Mouse (Mus musculus): ENCODE data around the gene Arhgap45. TPM values are rescaled to one million over a fixed set of nuclear protein-coding genes. Genes with fewer than 3 reads are reported as not detected.

Arhgap45 gene
- polyA plus RNA-seq, 1 experiment from 2014 or later, result 11.3 TPM

- peaks cover 9% of the 10 kb centered on the region; the same call in 1 of the 2 replicates for H3K9me3 ChIP-seq
- H3K4me1 ChIP-seq, result peaks cover 53% of the 10 kb centered on the region
- H3K27me3 ChIP-seq (replicated peaks; ENCODE audit: low read depth, poor library complexity, severe bottlenecking), result peaks cover 36% of the 10 kb centered on the region
- peak within 1 kb of the TSS; percentile 69 for H3K4me3 ChIP-seq
- H3K27ac ChIP-seq (replicated peaks), result peak within 1 kb of the TSS; percentile 90
- peaks cover 32% of the 10 kb centered on the region for H3K36me3 ChIP-seq (replicated peaks)
- WGBS, result under 1% methylated on average over 59 of the region's 59 CpGs
- peak; percentile 87 for DNase-seq (ENCODE audit: low spot score)
Measured at GRCm38 (mm10) chr10:79988506-79989271, 27.8 kb upstream of the Arhgap45 start, which contains the start of gene Cnn2. Gene Cnn2, plus strand, starts transcription at chr10:79988584.

DNA sequence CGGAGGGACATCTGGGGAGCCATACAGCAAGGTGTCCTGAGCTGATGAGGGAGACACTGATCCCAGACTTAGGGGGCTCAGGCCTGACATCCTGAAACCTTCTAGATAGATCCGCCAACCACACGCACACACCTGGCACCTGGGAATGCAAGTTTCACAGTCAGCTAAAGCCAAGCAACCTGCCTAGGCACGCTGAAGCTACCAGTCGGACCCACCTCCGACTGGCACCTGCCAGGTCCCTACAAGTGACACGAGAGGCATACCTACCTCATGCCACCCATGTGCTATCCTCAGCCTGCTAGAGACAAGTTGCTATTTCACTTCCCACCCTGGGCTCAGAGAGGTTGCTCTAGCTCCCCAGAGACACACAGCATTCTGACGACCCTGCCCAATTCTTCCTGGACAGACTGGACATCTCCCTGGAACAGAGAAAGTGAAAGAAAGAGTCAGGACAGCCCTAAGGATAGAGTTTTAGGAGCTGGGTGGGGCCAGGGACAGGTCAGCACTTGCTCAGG lies 27.1 kb upstream of the Arhgap45 start:
- peaks cover 39% of the 10 kb centered on the region for H3K36me3 ChIP-seq (replicated peaks)
- DNase-seq (ENCODE audit: low spot score), result no peak
- H3K27ac ChIP-seq (replicated peaks), result peak overlapping the region; percentile 90
- H3K4me3 ChIP-seq, result peak overlapping the region; percentile 69
- peaks cover 53% of the 10 kb centered on the region for H3K4me1 ChIP-seq
- H3K27me3 ChIP-seq (replicated peaks; ENCODE audit: low read depth, poor library complexity, severe bottlenecking), result peaks cover 36% of the 10 kb centered on the region
- H3K9me3 ChIP-seq, result peaks cover 9% of the 10 kb centered on the region; the same call in 1 of the 2 replicates
- 28% methylated on average over 8 of the region's 8 CpGs for WGBS

DNA sequence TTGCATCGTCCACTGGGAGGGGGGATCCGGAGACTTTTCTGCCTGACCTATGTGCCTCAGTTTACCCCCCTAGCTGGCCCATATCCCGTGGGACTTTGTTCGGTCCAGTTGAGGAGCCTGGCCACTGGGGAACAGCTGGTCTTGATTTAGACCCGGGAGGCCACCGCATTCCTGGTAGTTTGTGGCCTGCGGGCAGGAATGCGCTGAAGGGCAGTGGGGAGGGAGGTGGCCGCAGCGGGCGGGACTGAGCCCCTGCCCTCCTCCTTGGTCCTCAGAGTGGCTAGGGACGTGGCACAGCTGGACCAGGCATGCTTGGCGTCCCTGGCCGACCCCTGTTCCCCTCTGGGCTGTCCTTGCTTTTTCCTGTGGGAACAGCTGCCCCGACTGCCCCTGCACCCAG lies 26.6 kb upstream of the Arhgap45 start:
- Histone ChIP-seq H3K36me3 (replicated peaks) (peaks cover 44% of the 10 kb centered on the region), H3K9me3 (peaks cover 9% of the 10 kb centered on the region; the same call in 1 of the 2 replicates), H3K4me1 (peaks cover 53% of the 10 kb centered on the region), H3K4me3 (peak overlapping the region; percentile 69), H3K27ac (replicated peaks) (peak overlapping the region; percentile 90), H3K27me3 (replicated peaks; ENCODE audit: low read depth, poor library complexity, severe bottlenecking) (peaks cover 36% of the 10 kb centered on the region)
- DNase-seq (ENCODE audit: low spot score), result peak; percentile 82
- 6% methylated on average over 15 of the region's 15 CpGs for WGBS

GRCm38 (mm10) chr10:79991099-79991498 lies 25.4 kb upstream of the Arhgap45 start:
- Histone ChIP-seq H3K9me3 (peaks cover 9% of the 10 kb centered on the region; the same call in 1 of the 2 replicates), H3K36me3 (replicated peaks) (peaks cover 52% of the 10 kb centered on the region), H3K4me3 (peak overlapping the region; percentile 69; the same call in 1 of the 2 replicates), H3K27me3 (replicated peaks; ENCODE audit: low read depth, poor library complexity, severe bottlenecking) (peaks cover 36% of the 10 kb centered on the region), H3K27ac (replicated peaks) (no peak overlapping the region), H3K4me1 (peaks cover 50% of the 10 kb centered on the region)
- 69% methylated on average over 12 of the region's 12 CpGs for WGBS
- no peak for DNase-seq (ENCODE audit: low spot score)

- Histone ChIP-seq H3K9me3 (peaks cover 9% of the 10 kb centered on the region; the same call in 1 of the 2 replicates), H3K4me3 (0 out of 2 replicates have a peak overlapping the region, but pooled peaks have one; percentile 69), H3K4me1 (peaks cover 49% of the 10 kb centered on the region), H3K27ac (replicated peaks) (no peak overlapping the region), H3K27me3 (replicated peaks; ENCODE audit: low read depth, poor library complexity, severe bottlenecking) (peaks cover 36% of the 10 kb centered on the region), H3K36me3 (replicated peaks) (peaks cover 52% of the 10 kb centered on the region)
- no peak for DNase-seq (ENCODE audit: low spot score)
- WGBS, result 87% methylated on average over 6 of the region's 6 CpGs
Measured at GRCm38 (mm10) chr10:79991548-79991947, 24.9 kb upstream of the Arhgap45 start.

- Histone ChIP-seq H3K27ac (replicated peaks) (no peak overlapping the region), H3K4me3 (no peak overlapping the region), H3K9me3 (peaks cover 9% of the 10 kb centered on the region; the same call in 1 of the 2 replicates), H3K27me3 (replicated peaks; ENCODE audit: low read depth, poor library complexity, severe bottlenecking) (peaks cover 31% of the 10 kb centered on the region), H3K4me1 (peaks cover 40% of the 10 kb centered on the region), H3K36me3 (replicated peaks) (peaks cover 52% of the 10 kb centered on the region)
- DNase-seq (ENCODE audit: low spot score), result no peak
- WGBS, result 93% methylated on average over 16 of the region's 16 CpGs
Measured at GRCm38 (mm10) chr10:79994397-79995115, 21.9 kb upstream of the Arhgap45 start.

- Histone ChIP-seq H3K9me3 (peaks cover 9% of the 10 kb centered on the region; the same call in 1 of the 2 replicates), H3K36me3 (replicated peaks) (peaks cover 51% of the 10 kb centered on the region), H3K27ac (replicated peaks) (no peak overlapping the region; the same call in 1 of the 2 replicates), H3K27me3 (replicated peaks; ENCODE audit: low read depth, poor library complexity, severe bottlenecking) (peaks cover 35% of the 10 kb centered on the region), H3K4me3 (peak overlapping the region; percentile 68; the same call in 1 of the 2 replicates), H3K4me1 (peaks cover 33% of the 10 kb centered on the region)
- WGBS, result 87% methylated on average over 1 of the region's 1 CpGs
- DNase-seq (ENCODE audit: low spot score), result no peak
Measured at GRCm38 (mm10) chr10:79995636-79996035, 20.8 kb upstream of the Arhgap45 start.

GRCm38 (mm10) chr10:79996272-79997033 lies 20.0 kb upstream of the Arhgap45 start, which contains the start of gene Abca7:
Gene Abca7, plus strand, starts transcription at chr10:79996494.
- Histone ChIP-seq H3K36me3 (replicated peaks) (peaks cover 42% of the 10 kb centered on the region), H3K4me1 (peaks cover 28% of the 10 kb centered on the region), H3K4me3 (peak within 1 kb of the TSS; percentile 68), H3K27ac (replicated peaks) (peak within 1 kb of the TSS; percentile 82), H3K9me3 (peaks cover 4% of the 10 kb centered on the region; the same call in 1 of the 2 replicates), H3K27me3 (replicated peaks; ENCODE audit: low read depth, poor library complexity, severe bottlenecking) (peaks cover 42% of the 10 kb centered on the region)
- DNase-seq (ENCODE audit: low spot score), result peak; percentile 97
- under 1% methylated on average over 34 of the region's 34 CpGs for WGBS

- peaks cover 50% of the 10 kb centered on the region for H3K27me3 ChIP-seq (replicated peaks; ENCODE audit: low read depth, poor library complexity, severe bottlenecking)
- peaks cover 35% of the 10 kb centered on the region for H3K36me3 ChIP-seq (replicated peaks)
- peaks cover 32% of the 10 kb centered on the region for H3K4me1 ChIP-seq
- H3K9me3 ChIP-seq, result no peaks in the 10 kb centered on the region
- DNase-seq (ENCODE audit: low spot score), result peak; percentile 92
- H3K27ac ChIP-seq (replicated peaks), result peak overlapping the region; percentile 82
- H3K4me3 ChIP-seq, result peak overlapping the region; percentile 68
- WGBS, result under 1% methylated on average over 35 of the region's 35 CpGs
Measured at GRCm38 (mm10) chr10:79997034-79997760, 19.3 kb upstream of the Arhgap45 start.

GRCm38 (mm10) chr10:79997819-79998218 lies 18.6 kb upstream of the Arhgap45 start:
- 7% methylated on average over 15 of the region's 15 CpGs for WGBS
- H3K36me3 ChIP-seq (replicated peaks), result peaks cover 29% of the 10 kb centered on the region
- H3K9me3 ChIP-seq, result no peaks in the 10 kb centered on the region
- H3K27me3 ChIP-seq (replicated peaks; ENCODE audit: low read depth, poor library complexity, severe bottlenecking), result peaks cover 56% of the 10 kb centered on the region
- peak overlapping the region; percentile 82 for H3K27ac ChIP-seq (replicated peaks)
- peak overlapping the region; percentile 68 for H3K4me3 ChIP-seq
- DNase-seq (ENCODE audit: low spot score), result no peak
- H3K4me1 ChIP-seq, result peaks cover 39% of the 10 kb centered on the region

DNA sequence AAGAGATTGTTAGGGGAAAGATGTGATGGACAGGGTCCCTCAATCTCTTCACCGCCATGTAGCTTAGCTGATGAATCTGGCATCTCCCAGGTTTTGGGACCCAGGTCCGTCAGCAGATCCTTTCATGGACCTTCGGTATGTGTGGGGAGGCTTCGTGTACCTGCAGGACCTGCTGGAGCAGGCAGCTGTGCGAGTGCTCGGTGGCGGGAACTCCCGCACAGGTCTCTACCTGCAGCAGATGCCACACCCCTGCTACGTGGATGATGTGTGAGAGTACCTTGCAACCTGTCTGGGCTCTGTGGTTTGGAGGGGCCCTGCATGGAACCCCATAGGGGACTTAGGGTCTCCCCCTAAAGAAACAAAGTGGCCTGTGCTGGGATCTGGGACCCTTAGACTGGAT lies 14.5 kb upstream of the Arhgap45 start:
- no peak for DNase-seq (ENCODE audit: low spot score)
- Histone ChIP-seq H3K4me1 (peaks cover 45% of the 10 kb centered on the region), H3K36me3 (replicated peaks) (no peaks in the 10 kb centered on the region), H3K27ac (replicated peaks) (no peak overlapping the region), H3K9me3 (no peaks in the 10 kb centered on the region), H3K27me3 (replicated peaks; ENCODE audit: low read depth, poor library complexity, severe bottlenecking) (peaks cover 88% of the 10 kb centered on the region), H3K4me3 (0 out of 2 replicates have a peak overlapping the region, but pooled peaks have one; percentile 13)
- WGBS, result 79% methylated on average over 9 of the region's 9 CpGs

Measured in embryonic facial prominence, embryonic 10.5 days (tissue).